Mouse (Mus musculus): Measurements from ENCODE around the gene Exph5.

DNA sequence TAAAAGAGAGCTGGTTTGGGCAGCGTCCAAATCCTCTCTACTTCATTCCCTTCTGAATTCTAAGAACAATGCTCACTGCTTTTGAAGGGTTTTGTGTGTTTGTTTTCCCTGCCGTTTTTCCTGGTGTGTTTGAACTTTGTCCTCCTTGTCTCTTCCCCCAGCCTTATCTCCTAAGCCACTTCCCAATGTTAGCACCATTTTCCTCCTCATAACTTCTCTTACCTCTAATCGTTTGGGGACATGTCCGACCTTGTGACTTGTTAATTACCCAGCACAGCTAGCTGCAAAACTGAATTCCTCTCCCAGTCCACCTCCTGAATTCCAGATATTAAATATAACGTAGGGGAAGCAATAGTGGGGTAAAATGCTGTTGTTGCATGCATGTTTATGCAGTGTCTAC lies 76.1 kb downstream of the Exph5 start:
- TF ChIP-seq CTCF (IDR thresholded peaks at IDR 0.05), result no peak
- TF ChIP-seq EP300 (IDR thresholded peaks at IDR 0.05), result no peak
